Mouse (Mus musculus) liver, embryonic 14.5 days (tissue): Measurements from ENCODE around the gene Tuba4a. TPM values are rescaled to one million over a fixed set of nuclear protein-coding genes. Genes with fewer than 3 reads are reported as not detected.

Experiments
- ATAC-seq: fragments of 200-750 bp; cut with Nextera tagmentation; 2 replicates; pipeline ENCODE4 v1.8.0; 2017; ENCODE audit warnings: moderate number of reproducible peaks, mild to moderate bottlenecking, moderate library complexity; ENCODE audit not compliant: insufficient read depth
- DNase-seq, 3 experiments: peaks; one replicate each; pipeline ENCODE4 v3.0.0-alpha.2; 2012 to 2013; ENCODE audit warnings: low read depth in 3 of 3, low spot score in 3 of 3
- H3K27ac ChIP-seq: fragments of 300-500 bp; sonication (generic); 2 replicates; pipeline ENCODE4 v1.5.1; 2014; ENCODE audit warnings: moderate library complexity, mild to moderate bottlenecking, control low read depth, inconsistent platforms
- H3K27me3 ChIP-seq: fragments of 300-500 bp; sonication (generic); 2 replicates; pipeline ENCODE4 v1.6.1; 2014; ENCODE audit warnings: mild to moderate bottlenecking, low read length, moderate library complexity; ENCODE audit not compliant: control insufficient read depth, insufficient read depth
- H3K36me3 ChIP-seq: fragments of 300-500 bp; sonication (generic); replicated peaks from 2 replicates; pipeline ENCODE4 v1.6.1; 2014; ENCODE audit warnings: low read depth; ENCODE audit not compliant: control insufficient read depth, insufficient read depth
- H3K4me1 ChIP-seq, 2 experiments: fragments of 200-500 bp in 1 of 2; fragments of 300-500 bp in 1 of 2; sonication (generic) in 1 of 2; replicated peaks; 2 replicates each; pipeline ENCODE4 v1.6.1; 2012 to 2014; ENCODE audit warnings: antibody characterized with exemption in 1 of 2, inconsistent platforms in 1 of 2, low read length in 1 of 2; ENCODE audit not compliant: control insufficient read depth in 2 of 2, insufficient read depth in 2 of 2
- H3K4me2 ChIP-seq: fragments of 300-500 bp; sonication (generic); 2 replicates; pipeline ENCODE4 v1.6.1; 2014; ENCODE audit warnings: low read depth, mild to moderate bottlenecking, control low read depth, moderate library complexity
- H3K4me3 ChIP-seq, 2 experiments: fragments of 200-500 bp in 1 of 2; fragments of 300-500 bp in 1 of 2; sonication (generic) in 1 of 2; 2 replicates each; pipeline ENCODE4 v1.5.1; 2012 to 2014; ENCODE audit warnings: low read depth in 2 of 2, low read length in 2 of 2, mild to moderate bottlenecking in 2 of 2, control low read depth in 1 of 2, inconsistent platforms in 1 of 2, moderate library complexity in 1 of 2; ENCODE audit not compliant: insufficient read depth in 1 of 2
- H3K9ac ChIP-seq: fragments of 300-500 bp; sonication (generic); replicated peaks from 2 replicates; pipeline ENCODE4 v1.6.1; 2014; ENCODE audit warnings: mild to moderate bottlenecking, control low read depth, moderate library complexity
- H3K9me3 ChIP-seq: fragments of 300-500 bp; sonication (generic); 2 replicates; pipeline ENCODE4 v1.6.1; 2016; ENCODE audit warnings: low read length, mixed read lengths; ENCODE audit not compliant: control insufficient read depth
- CTCF ChIP-seq: IDR thresholded peaks from 2 replicates; pipeline ENCODE4 v1.5.1; 2016; ENCODE audit warnings: antibody characterized with exemption, low read depth, control low read depth
- EP300 ChIP-seq: IDR thresholded peaks from 2 replicates; pipeline ENCODE4 v1.6.1; 2016; ENCODE audit warnings: antibody characterized with exemption, low read depth
- WGBS: fragments of 180-500 bp; shearing (Covaris S2); extraction: QIAGEN DNeasy Blood & Tissue Kit; methylation state at CpG from one replicate; pipeline ENCODE4 v1.1.7; 2014; ENCODE audit not compliant: insufficient replicate concordance; 5-methylcytosine and 5-hydroxymethylcytosine counted together
- polyA plus RNA-seq, 2 experiments: library from polyadenylated mRNA; depleted of rRNA in 1 of 2; stranded (reverse) in 1 of 2; unstranded in 1 of 2; fragments of >200 nt; fragmentation: Nextera tagmentation in 1 of 2; extraction: Ambion mirVana in 1 of 2; gene quantifications; 2 replicates each; pipeline versions ENCODE4 v1.2.1 to v1.2.3; 2012 to 2014

Tuba4a gene
- polyA plus RNA-seq, 2 experiments, result 168 to 346 TPM

DNA sequence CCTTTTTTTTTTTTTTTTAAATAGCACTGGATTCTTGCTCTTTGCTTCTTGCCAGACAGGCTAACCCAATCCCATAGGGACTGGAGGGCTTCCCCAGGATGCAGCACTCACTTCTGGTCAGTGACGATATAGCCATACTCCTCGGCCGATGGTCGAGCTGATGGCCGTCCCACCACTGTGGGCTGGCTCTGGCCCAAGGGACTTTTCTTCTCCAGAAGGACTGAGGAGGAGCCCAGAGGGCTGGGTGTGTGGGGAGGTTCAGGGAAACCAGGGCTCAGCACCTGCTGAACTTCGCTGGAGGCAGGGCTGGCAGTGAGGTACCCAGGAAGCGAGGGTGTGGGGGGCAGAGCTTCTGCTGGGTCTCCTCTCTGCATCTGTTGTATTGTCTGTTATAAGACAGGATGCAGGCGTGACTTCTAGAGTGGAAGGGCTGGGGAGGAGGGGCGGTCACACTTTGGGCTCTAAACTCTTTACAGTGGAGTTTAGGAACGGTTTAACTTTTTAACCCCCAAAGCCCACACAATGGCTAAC lies 35.9 kb upstream of the Tuba4a start:
- H3K4me2 ChIP-seq, result no peak overlapping the region
- H3K27ac ChIP-seq, result no peak overlapping the region
- H3K4me1 ChIP-seq, result peaks cover 0 to 3% of the 10 kb centered on the region in 2 experiments; a peak in 2 of 4 replicates
- 46% methylated on average over 10 of the region's 10 CpGs for WGBS
- H3K4me3 ChIP-seq, result no peak overlapping the region
- no peak for ATAC-seq
- H3K9me3 ChIP-seq, result no peaks in the 10 kb centered on the region
- TF ChIP-seq CTCF, result no peak
- no peak for TF ChIP-seq EP300
- no peak overlapping the region for H3K9ac ChIP-seq
- no peaks in the 10 kb centered on the region for H3K27me3 ChIP-seq
- no peak for DNase-seq
- no peaks in the 10 kb centered on the region for H3K36me3 ChIP-seq

- no peak for TF ChIP-seq CTCF
- TF ChIP-seq EP300, result no peak
These were observed 35.0 kb upstream of the Tuba4a start for GRCm38 (mm10) chr1:75254625-75255013.

DNA sequence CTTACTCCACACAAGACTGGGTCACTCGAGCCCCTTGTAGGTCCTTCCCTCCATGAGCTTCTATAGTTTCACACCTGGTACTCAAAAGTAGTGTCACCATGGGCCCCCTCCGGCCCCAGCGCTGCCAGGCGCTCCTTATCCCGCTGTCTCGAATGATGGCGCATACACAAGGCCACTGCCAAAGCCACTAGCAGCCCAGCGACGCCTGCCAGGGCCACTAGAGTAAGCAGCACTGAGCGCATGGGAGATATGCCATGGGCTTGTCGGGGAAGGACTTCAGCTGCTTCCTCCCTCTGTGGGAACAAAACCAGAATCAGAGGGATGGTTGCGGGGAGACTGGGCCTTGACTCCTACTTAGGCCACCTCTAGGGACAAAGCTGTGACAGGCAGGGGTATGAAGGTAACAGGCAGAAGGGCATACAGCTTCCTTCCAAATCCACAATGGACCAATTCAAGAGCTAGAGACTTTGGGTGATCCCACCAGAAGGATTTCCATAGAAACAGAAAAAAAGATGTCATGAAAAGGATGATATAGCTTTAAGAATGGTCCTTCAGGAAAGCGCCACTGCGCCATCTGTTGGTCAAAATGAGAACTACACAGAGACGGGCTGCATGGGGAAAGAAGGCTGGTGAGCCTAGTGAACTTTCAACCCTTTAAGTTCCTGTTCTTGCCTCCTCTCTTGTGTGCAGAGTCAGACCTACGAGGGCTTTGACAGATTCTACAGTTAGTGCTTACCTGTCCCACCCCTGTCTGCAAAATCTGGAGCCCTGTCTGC lies 34.4 kb upstream of the Tuba4a start:
- WGBS, result 54% methylated on average over 16 of the region's 16 CpGs
- Histone ChIP-seq H3K4me1 (peaks cover 0 to 3% of the 10 kb centered on the region in 2 experiments; a peak in 2 of 4 replicates), H3K36me3 (no peaks in the 10 kb centered on the region), H3K9ac (no peak overlapping the region), H3K4me2 (no peak overlapping the region), H3K27me3 (no peaks in the 10 kb centered on the region), H3K4me3 (no peak overlapping the region), H3K27ac (no peak overlapping the region), H3K9me3 (no peaks in the 10 kb centered on the region)
- peak; percentile 94 for TF ChIP-seq CTCF
- TF ChIP-seq EP300, result no peak
- ATAC-seq, result no peak
- peak; percentile 56 to 65 (median 58) for DNase-seq

More at GRCm38 (mm10) chr1:75254625-75255013, 35.0 kb upstream of the Tuba4a start:
- no peak overlapping the region for H3K9ac ChIP-seq
- DNase-seq, result no peak
- ATAC-seq, result no peak
- WGBS, result 68% methylated on average over 8 of the region's 8 CpGs
- peaks cover 0 to 3% of the 10 kb centered on the region in 2 experiments; a peak in 2 of 4 replicates for H3K4me1 ChIP-seq
- H3K36me3 ChIP-seq, result no peaks in the 10 kb centered on the region
- no peaks in the 10 kb centered on the region for H3K9me3 ChIP-seq
- no peak overlapping the region for H3K4me2 ChIP-seq
- no peaks in the 10 kb centered on the region for H3K27me3 ChIP-seq
- H3K27ac ChIP-seq, result no peak overlapping the region
- no peak overlapping the region for H3K4me3 ChIP-seq

GRCm38 (mm10) chr1:75253029-75253428 lies 33.4 kb upstream of the Tuba4a start:
- no peaks in the 10 kb centered on the region for H3K9me3 ChIP-seq
- H3K27me3 ChIP-seq, result no peaks in the 10 kb centered on the region
- H3K4me1 ChIP-seq, result peaks cover 0 to 6% of the 10 kb centered on the region in 2 experiments; a peak in 2 of 4 replicates
- H3K4me2 ChIP-seq, result no peak overlapping the region
- H3K4me3 ChIP-seq, result no peak overlapping the region
- H3K9ac ChIP-seq, result no peak overlapping the region
- DNase-seq (no peak), ATAC-seq (no peak)
- TF ChIP-seq CTCF, result peak; percentile 55
- no peak for TF ChIP-seq EP300
- 75% methylated on average over 16 of the region's 16 CpGs for WGBS
- no peak overlapping the region for H3K27ac ChIP-seq
- no peaks in the 10 kb centered on the region for H3K36me3 ChIP-seq

- Histone ChIP-seq H3K4me2 (no peak overlapping the region), H3K4me3 (no peak overlapping the region), H3K36me3 (no peaks in the 10 kb centered on the region), H3K9ac (no peak overlapping the region), H3K27ac (no peak overlapping the region), H3K4me1 (peaks cover 0 to 6% of the 10 kb centered on the region in 2 experiments; a peak in 2 of 4 replicates), H3K9me3 (no peaks in the 10 kb centered on the region), H3K27me3 (no peaks in the 10 kb centered on the region)
- no peak for TF ChIP-seq CTCF
- no peak for TF ChIP-seq EP300
- no peak for DNase-seq
- WGBS, result 61% methylated on average over 13 of the region's 13 CpGs
- ATAC-seq, result no peak
These were observed 32.6 kb upstream of the Tuba4a start for GRCm38 (mm10) chr1:75252308-75252707.
